ENCODE assay signal across 8 mouse cellular contexts in genomic region chr3:75556695-75557291, GRCm38 (mm10). TPM values are rescaled to one million over a fixed set of nuclear protein-coding genes. Genes with fewer than 3 reads are reported as not detected.
DNase-seq lines count a peak whose midpoint lies in the region; ATAC-seq lines count a peak whose summit lies in the region.

Pdcd10 (minus strand) TSS chr3:75556856.

- H3K4me1 ChIP-seq in hindbrain, embryonic 16.5 days (ENCODE audit: control insufficient read depth, insufficient read depth, low read depth, low read length), result peaks cover 4% of the 10 kb centered on the region

- peaks cover 46% of the 10 kb centered on the region for H3K79me2 ChIP-seq in macrophage (ENCODE audit: inconsistent target)

- peak within 1 kb of the TSS; percentile 84 for H3K27ac ChIP-seq in hindbrain, embryonic 16.5 days (ENCODE audit: low read depth, low read length)
- peak within 1 kb of the TSS; percentile 52 for H3K27ac ChIP-seq in macrophage

- DNase-seq in WW6 (ENCODE audit: low read depth, low spot score), result peak; percentile 99
- peak; percentile 94 to 98 for DNase-seq in cerebellum, postnatal 4 days (ENCODE audit: low spot score in 2 of 2)
- peak; percentile 99 for DNase-seq in gastrocnemius, adult 18-20 months (ENCODE audit: low spot score)
- peak; percentile 98 to 99 for DNase-seq in left cerebral cortex, adult 18-20 months (ENCODE audit: low spot score in 2 of 2)
- DNase-seq in right cerebral cortex, adult 18-20 months, result peak; percentile 100
- DNase-seq in urinary bladder, postnatal 10 days (ENCODE audit: low spot score), result peak; percentile 93

- H3K4me2 ChIP-seq in hindbrain, embryonic 16.5 days (ENCODE audit: low read length), result peak within 1 kb of the TSS; percentile 88

- H3K4me3 ChIP-seq in hindbrain, embryonic 16.5 days (ENCODE audit: low read length), result peak within 1 kb of the TSS; percentile 92
- peak within 1 kb of the TSS; percentile 73 for H3K4me3 ChIP-seq in macrophage (ENCODE audit: inconsistent target)

- WGBS in hindbrain, embryonic 16.5 days, result under 1% methylated on average over 35 of the region's 35 CpGs
- WGBS in macrophage (ENCODE audit: missing documents), result under 1% methylated on average over 35 of the region's 35 CpGs

- no peaks in the 10 kb centered on the region for H3K36me3 ChIP-seq in hindbrain, embryonic 16.5 days (ENCODE audit: control insufficient read depth, insufficient read depth, low read length)
- no peaks in the 10 kb centered on the region for H3K36me3 ChIP-seq in macrophage (ENCODE audit: inconsistent target)

- peak; percentile 97 for ATAC-seq in hindbrain, embryonic 16.5 days

- H3K9ac ChIP-seq in hindbrain, embryonic 16.5 days (ENCODE audit: low read depth, low read length), result peak within 1 kb of the TSS; percentile 97

- no peaks in the 10 kb centered on the region for H3K9me3 ChIP-seq in hindbrain, embryonic 16.5 days (ENCODE audit: control insufficient read depth, low read length)

- no peaks in the 10 kb centered on the region for H3K27me3 ChIP-seq in hindbrain, embryonic 16.5 days (replicated peaks; ENCODE audit: control insufficient read depth, insufficient read depth, low read length)

RNA-seq across cellular contexts. Expression of gene Pdcd10, which starts in this region (rescaled TPM):
- total RNA-seq in gastrocnemius, adult 18-20 months (2021), result 10 to 100 TPM; 13.2 to 13.9 TPM
- 69.7 and 75.8 TPM in 2 replicates for polyA plus RNA-seq in hindbrain, embryonic 16.5 days (2015; fragmentation: Nextera tagmentation; extraction: Ambion mirVana)
- total RNA-seq in left cerebral cortex, adult 18-20 months (2021), result 10 to 100 TPM; 57.5 to 67.3 TPM
- total RNA-seq in macrophage (2018; cell fraction: chromatin; rRNA removed), result 100 to 1,000 TPM in 17 of 26 experiments, 10 to 100 TPM in 9; 74.8 to 179 (median 115) TPM
- 100 to 1,000 TPM in 1 of 26 experiments, 10 to 100 TPM in 25; 59.0 to 101 (median 78.8) TPM for total RNA-seq in macrophage (2018; cell fraction: cytosol; rRNA removed)
- 100 to 1,000 TPM in 8 of 26 experiments, 10 to 100 TPM in 18; 55.9 to 180 (median 78.8) TPM for total RNA-seq in macrophage (2018; cell fraction: nucleus; rRNA removed)
- polyA plus RNA-seq in macrophage (2018), result 79.2 to 159 TPM (median 82.1 TPM) in 3 replicates

Comparison
In these comparisons a context has a peak if more than half of its experiments do, and no peak if none do; other contexts are left out.
1. Peak in every context shown above with its lines: DNase-seq, ATAC-seq, H3K4me3 ChIP-seq and H3K27ac ChIP-seq.